Mouse (Mus musculus): Measurements from ENCODE around the gene Hoxc4. TPM values are rescaled to one million over a fixed set of nuclear protein-coding genes. Genes with fewer than 3 reads are reported as not detected.

Gene Hoxc4
- 2.9 TPM for polyA plus RNA-seq (2014; fragmentation: Illumina TruSeq; extraction: RNeasy Lipid Tissue Mini Kit (QIAGEN cat#74804); ENCODE audit: low read depth, low replicate concordance)

GRCm38 (mm10) chr15:103018636-103019035 is at the start of gene Hoxc4:
Gene Hoxc4 (plus strand): TSS chr15:103018934.

GRCm38 (mm10) chr15:102976171-102976570 is 42.6 kb upstream of the Hoxc4 start, which contains the start of gene Hoxc9:
Gene Hoxc9 (plus strand): TSS chr15:102976439.

GRCm38 (mm10) chr15:102990461-102991397 is 28.0 kb upstream of the Hoxc4 start, which contains the start of gene Hoxc8:
Gene Hoxc8 (plus strand): TSS chr15:102990607.

GRCm38 (mm10) chr15:102997939-102998355 is 20.8 kb upstream of the Hoxc4 start, which contains the start of gene Hoxc6:
Gene Hoxc6 (plus strand): TSS chr15:102998257.

Other genes starting within 250 kb of the Hoxc4 start
- gene Hoxc13, start 97.8 kb upstream of the Hoxc4 start, polyA plus RNA-seq (2014; fragmentation: Illumina TruSeq; extraction: RNeasy Lipid Tissue Mini Kit (QIAGEN cat#74804); ENCODE audit: low read depth, low replicate concordance) = not detected
- gene Hoxc12, start 82.2 kb upstream of the Hoxc4 start, polyA plus RNA-seq (2014; fragmentation: Illumina TruSeq; extraction: RNeasy Lipid Tissue Mini Kit (QIAGEN cat#74804); ENCODE audit: low read depth, low replicate concordance) = not detected
- gene Hoxc11, start 64.5 kb upstream of the Hoxc4 start, polyA plus RNA-seq (2014; fragmentation: Illumina TruSeq; extraction: RNeasy Lipid Tissue Mini Kit (QIAGEN cat#74804); ENCODE audit: low read depth, low replicate concordance) = not detected
- 32.6 TPM for gene Hoxc10, start 52.1 kb upstream of the Hoxc4 start, polyA plus RNA-seq (2014; fragmentation: Illumina TruSeq; extraction: RNeasy Lipid Tissue Mini Kit (QIAGEN cat#74804); ENCODE audit: low read depth, low replicate concordance)
- 1.3 TPM for gene Hoxc5, start 51.5 kb upstream of the Hoxc4 start, polyA plus RNA-seq (2014; fragmentation: Illumina TruSeq; extraction: RNeasy Lipid Tissue Mini Kit (QIAGEN cat#74804); ENCODE audit: low read depth, low replicate concordance)
- gene Hoxc9, start 42.5 kb upstream of the Hoxc4 start, polyA plus RNA-seq (2014; fragmentation: Illumina TruSeq; extraction: RNeasy Lipid Tissue Mini Kit (QIAGEN cat#74804); ENCODE audit: low read depth, low replicate concordance) = 2.9 TPM
- gene Hoxc8, start 28.3 kb upstream of the Hoxc4 start, polyA plus RNA-seq (2014; fragmentation: Illumina TruSeq; extraction: RNeasy Lipid Tissue Mini Kit (QIAGEN cat#74804); ENCODE audit: low read depth, low replicate concordance) = 7.4 TPM
- 17.0 TPM for gene Hoxc6, start 20.7 kb upstream of the Hoxc4 start, polyA plus RNA-seq (2014; fragmentation: Illumina TruSeq; extraction: RNeasy Lipid Tissue Mini Kit (QIAGEN cat#74804); ENCODE audit: low read depth, low replicate concordance)
- 12.2 TPM for gene Smug1, start 148.2 kb downstream of the Hoxc4 start, polyA plus RNA-seq (2014; fragmentation: Illumina TruSeq; extraction: RNeasy Lipid Tissue Mini Kit (QIAGEN cat#74804); ENCODE audit: low read depth, low replicate concordance)
- gene Cbx5, start 220.9 kb downstream of the Hoxc4 start, polyA plus RNA-seq (2014; fragmentation: Illumina TruSeq; extraction: RNeasy Lipid Tissue Mini Kit (QIAGEN cat#74804); ENCODE audit: low read depth, low replicate concordance) = 113 TPM
- 258 TPM for gene Hnrnpa1, start 221.5 kb downstream of the Hoxc4 start, polyA plus RNA-seq (2014; fragmentation: Illumina TruSeq; extraction: RNeasy Lipid Tissue Mini Kit (QIAGEN cat#74804); ENCODE audit: low read depth, low replicate concordance)
- not detected for gene Nfe2, start 239.5 kb downstream of the Hoxc4 start, polyA plus RNA-seq (2014; fragmentation: Illumina TruSeq; extraction: RNeasy Lipid Tissue Mini Kit (QIAGEN cat#74804); ENCODE audit: low read depth, low replicate concordance)

Data from kidney, adult 10 weeks (tissue).